8 mouse cellular contexts compared by ENCODE assay signal in the genomic region with DNA sequence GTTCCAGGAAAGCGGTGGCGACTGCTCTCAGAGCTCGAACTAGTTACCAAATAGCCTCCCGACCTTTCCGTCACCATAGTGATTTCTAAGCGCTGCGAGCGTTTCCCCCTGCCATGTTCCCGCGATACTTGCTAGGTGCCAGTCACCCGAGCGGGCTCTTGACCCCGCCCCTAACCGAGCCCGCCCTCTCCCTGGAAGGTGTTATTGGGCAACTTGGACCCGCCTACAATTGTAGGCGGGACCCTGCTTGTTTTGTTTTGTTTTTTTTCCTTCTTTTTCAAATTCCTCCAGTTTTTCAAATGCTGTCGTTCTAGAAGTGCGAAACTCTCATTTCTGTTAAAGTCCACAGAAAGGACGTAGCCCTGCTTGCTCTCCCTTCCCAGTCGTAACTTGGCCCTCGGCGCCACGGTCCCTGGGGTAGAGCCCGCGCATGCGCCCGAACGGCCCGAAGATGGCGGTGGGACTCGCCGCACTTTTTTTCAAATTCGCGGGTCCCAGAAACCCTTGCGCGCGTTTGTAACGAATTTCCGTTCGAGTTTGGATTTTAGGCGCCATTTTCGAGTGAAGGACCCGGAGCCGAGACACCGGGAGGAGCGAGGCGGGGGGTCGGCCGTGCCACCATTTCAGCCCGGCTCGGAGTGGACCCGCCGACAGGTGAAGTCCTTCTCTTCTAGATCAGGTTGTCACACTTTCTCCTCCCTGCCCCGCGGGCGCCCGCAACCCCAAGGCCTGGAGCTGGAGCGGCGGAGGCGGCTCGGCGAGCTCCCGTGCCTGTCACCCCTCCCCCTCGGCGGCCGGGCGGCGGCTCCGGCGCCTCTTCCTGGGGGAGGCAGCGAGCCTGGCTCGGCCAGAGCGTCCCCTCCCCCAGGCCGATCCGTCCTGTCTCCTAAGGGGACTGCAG. TPM values are rescaled to one million over a fixed set of nuclear protein-coding genes. Genes with fewer than 3 reads are reported as not detected.
A peak's percentile ranks its signal among the peaks of the same experiment; 100 is the strongest.
DNase-seq lines count a peak whose midpoint lies in the region; ATAC-seq lines count a peak whose summit lies in the region.

Ift80 (minus strand) TSS at position 134 of the 901 bp plus-strand sequence.
Smc4 (plus strand) TSS at position 302 of the 901 bp plus-strand sequence.

- peak within 1 kb of the TSS; percentile 86 for H3K27ac ChIP-seq in hindbrain, embryonic 12.5 days

- no peaks in the 10 kb centered on the region for H3K27me3 ChIP-seq in hindbrain, embryonic 12.5 days

- H3K4me2 ChIP-seq in hindbrain, embryonic 12.5 days (replicated peaks) = peak within 1 kb of the TSS; percentile 87

- H3K9ac ChIP-seq in hindbrain, embryonic 12.5 days = peak within 1 kb of the TSS; percentile 87

- WGBS in hindbrain, embryonic 12.5 days = under 1% methylated on average over 76 of the region's 76 CpGs

- H3K9me3 ChIP-seq in hindbrain, embryonic 12.5 days (replicated peaks) = no peaks in the 10 kb centered on the region

- peaks cover 13% of the 10 kb centered on the region for H3K4me1 ChIP-seq in hindbrain, embryonic 12.5 days

- H3K36me3 ChIP-seq in hindbrain, embryonic 12.5 days = no peaks in the 10 kb centered on the region

- peak; percentile 96 for ATAC-seq in hindbrain, embryonic 12.5 days (ENCODE audit: low FRiP score)

- DNase-seq in NIH3T3 (ENCODE audit: low read depth) = peak; percentile 98
- peak; percentile 97 to 98 for DNase-seq in cerebellum, postnatal 10 days
- DNase-seq in frontal cortex, postnatal 10 days (ENCODE audit: low spot score in 2 of 2) = peak; percentile 90 to 93
- DNase-seq in layer of hippocampus, postnatal 14 days (ENCODE audit: low spot score in 2 of 2) = peak; percentile 96
- DNase-seq in lung, postnatal 14 days = peak; percentile 96
- DNase-seq in retina, adult 2 months (ENCODE audit: low read depth, low spot score) = peak; percentile 90
- DNase-seq in thymus, postnatal 36 days = peak; percentile 94 to 97

- H3K4me3 ChIP-seq in hindbrain, embryonic 12.5 days = peak within 1 kb of the TSS; percentile 95

RNA-seq across cellular contexts. Expression of gene Ift80, which starts in this region (rescaled TPM):
- polyA plus RNA-seq in hindbrain, embryonic 12.5 days (2016; fragmentation: Nextera tagmentation; extraction: Ambion mirVana) = 15.9 and 18.2 TPM in 2 replicates
- total RNA-seq in layer of hippocampus, postnatal 14 days (2021) = 10 to 100 TPM; 18.9 to 19.4 TPM

RNA-seq across cellular contexts. Expression of gene Smc4, which starts in this region (rescaled TPM):
- polyA plus RNA-seq in hindbrain, embryonic 12.5 days (2016; fragmentation: Nextera tagmentation; extraction: Ambion mirVana) = 131 TPM in 2 replicates
- 1 to 10 TPM; 8.4 to 9.3 TPM for total RNA-seq in layer of hippocampus, postnatal 14 days (2021)

Comparison
In these comparisons a context has a peak if more than half of its experiments do, and no peak if none do; other contexts are left out.
1. Peak in every context shown above with its lines: DNase-seq, ATAC-seq, H3K4me3 ChIP-seq and H3K27ac ChIP-seq.